Mouse (Mus musculus): ENCODE measurements around the gene Tbx15.

Gene Tbx15

GRCm38 (mm10) chr3:99240213-99240720 is at the start of gene Tbx15:
Gene Tbx15 (plus strand): TSS chr3:99240381.
- DNase-seq (ENCODE audit: low spot score in 2 of 2): no peak

GRCm38 (mm10) chr3:99193576-99193975 is 46.6 kb upstream of the Tbx15 start:
- DNase-seq (ENCODE audit: low spot score in 2 of 2): no peak

- no peak for DNase-seq (ENCODE audit: low spot score in 2 of 2)
Measured at GRCm38 (mm10) chr3:99203331-99203730, 36.9 kb upstream of the Tbx15 start.

GRCm38 (mm10) chr3:99208416-99208815 is 31.8 kb upstream of the Tbx15 start:
- no peak for DNase-seq (ENCODE audit: low spot score in 2 of 2)

GRCm38 (mm10) chr3:99211105-99211698 is 29.0 kb upstream of the Tbx15 start:
- no peak for DNase-seq (ENCODE audit: low spot score in 2 of 2)

- no peak for DNase-seq (ENCODE audit: low spot score in 2 of 2)
Measured at GRCm38 (mm10) chr3:99227807-99228206, 12.4 kb upstream of the Tbx15 start.

- peak; percentile 66 to 67 for DNase-seq (ENCODE audit: low spot score in 2 of 2)
Measured at GRCm38 (mm10) chr3:99233393-99234318, 6.5 kb upstream of the Tbx15 start.

GRCm38 (mm10) chr3:99234319-99234869 is 5.8 kb upstream of the Tbx15 start:
- no peak for DNase-seq (ENCODE audit: low spot score in 2 of 2)

GRCm38 (mm10) chr3:99235116-99235803 is 4.9 kb upstream of the Tbx15 start:
- DNase-seq (ENCODE audit: low spot score in 2 of 2): no peak

GRCm38 (mm10) chr3:99235804-99236755 is 4.1 kb upstream of the Tbx15 start:
- DNase-seq (ENCODE audit: low spot score in 2 of 2): no peak

GRCm38 (mm10) chr3:99238691-99239090 is 1.5 kb upstream of the Tbx15 start:
- no peak for DNase-seq (ENCODE audit: low spot score in 2 of 2)

- no peak for DNase-seq (ENCODE audit: low spot score in 2 of 2)
Measured at GRCm38 (mm10) chr3:99239301-99240045, 708 bp upstream of the Tbx15 start.

GRCm38 (mm10) chr3:99240811-99241738 is 894 bp downstream of the Tbx15 start:
- no peak for DNase-seq (ENCODE audit: low spot score in 2 of 2)

GRCm38 (mm10) chr3:99242481-99242880 is 2.3 kb downstream of the Tbx15 start:
- DNase-seq (ENCODE audit: low spot score in 2 of 2): no peak

- no peak for DNase-seq (ENCODE audit: low spot score in 2 of 2)
Measured at GRCm38 (mm10) chr3:99245341-99245740, 5.2 kb downstream of the Tbx15 start.

- no peak for DNase-seq (ENCODE audit: low spot score in 2 of 2)
Measured at GRCm38 (mm10) chr3:99246629-99247028, 6.4 kb downstream of the Tbx15 start.

- no peak for DNase-seq (ENCODE audit: low spot score in 2 of 2)
Measured at GRCm38 (mm10) chr3:99247586-99247985, 7.4 kb downstream of the Tbx15 start.

- DNase-seq (ENCODE audit: low spot score in 2 of 2): no peak
Measured at GRCm38 (mm10) chr3:99247996-99248801, 8.0 kb downstream of the Tbx15 start.

All from right cerebral cortex, adult 2 months (tissue).